Mouse (Mus musculus) hindbrain, embryonic 10.5 days (tissue): ENCODE measurements around the gene Myl3. TPM values are rescaled to one million over a fixed set of nuclear protein-coding genes. Genes with fewer than 3 reads are reported as not detected.

Source experiments
- DNase-seq: peaks from one replicate; pipeline ENCODE4 v3.0.0-alpha.2; 2017; ENCODE audit warnings: low spot score
- H3K27ac ChIP-seq: fragments of 300-500 bp; sonication (generic); 2 replicates; pipeline ENCODE4 v1.5.1; 2016; ENCODE audit warnings: mild to moderate bottlenecking, moderate library complexity
- H3K27me3 ChIP-seq: fragments of 300-500 bp; sonication (generic); 2 replicates; pipeline ENCODE4 v1.6.1; 2016; ENCODE audit warnings: mild to moderate bottlenecking; ENCODE audit not compliant: poor library complexity, insufficient read depth, severe bottlenecking
- H3K36me3 ChIP-seq: fragments of 300-500 bp; sonication (generic); 2 replicates; pipeline ENCODE4 v1.6.1; 2016; ENCODE audit warnings: mild to moderate bottlenecking, moderate library complexity
- H3K4me1 ChIP-seq: fragments of 300-500 bp; sonication (generic); replicated peaks from 2 replicates; pipeline ENCODE4 v1.6.1; 2016; ENCODE audit warnings: mild to moderate bottlenecking
- H3K4me3 ChIP-seq: fragments of 300-500 bp; sonication (generic); 2 replicates; pipeline ENCODE4 v1.5.1; 2016; ENCODE audit warnings: mild to moderate bottlenecking, moderate library complexity
- H3K9me3 ChIP-seq: fragments of 300-500 bp; sonication (generic); 2 replicates; pipeline ENCODE4 v1.6.1; 2016; ENCODE audit warnings: mild to moderate bottlenecking, moderate library complexity
- WGBS: fragments of 180-500 bp; shearing (Covaris S2); methylation state at CpG from one replicate; pipeline ENCODE4 v1.1.7; 2016; 5-methylcytosine and 5-hydroxymethylcytosine counted together
- polyA plus RNA-seq: library from polyadenylated mRNA; unstranded; fragments of >200 nt; fragmentation: Nextera tagmentation; extraction: Ambion mirVana; gene quantifications from 2 replicates; pipeline ENCODE4 v1.2.1, GENCODE M21; 2016

The Myl3 gene
- polyA plus RNA-seq, 1 experiment from 2014 or later, result not detected

DNA sequence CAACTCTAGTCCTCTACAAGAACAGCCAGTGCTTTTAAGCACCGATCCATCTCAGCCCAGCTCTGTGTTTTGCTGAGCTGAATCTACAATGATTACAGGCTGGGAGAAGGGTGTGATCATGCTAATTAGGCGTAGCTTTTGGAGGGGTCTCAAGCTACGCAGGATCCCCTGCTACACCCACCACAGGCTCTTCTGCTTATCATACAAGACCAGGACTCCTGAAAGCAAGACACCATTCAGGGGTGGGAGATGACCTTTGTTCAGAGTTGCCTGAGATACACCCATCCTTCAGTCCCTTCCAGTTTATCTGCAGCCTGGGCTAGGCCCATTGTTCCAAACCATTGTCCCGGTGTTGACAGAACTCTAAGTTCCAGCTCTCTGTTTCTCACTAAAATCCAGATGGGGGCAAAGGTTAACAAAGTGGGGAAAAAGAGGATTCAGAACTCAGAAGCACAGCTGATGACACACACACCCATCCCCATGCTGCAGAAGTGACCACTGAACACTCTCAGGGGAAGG lies 11.3 kb downstream of the Myl3 start:
- peak overlapping the region; percentile 50; the same call in 1 of the 2 replicates for H3K27ac ChIP-seq
- H3K9me3 ChIP-seq, result no peaks in the 10 kb centered on the region
- DNase-seq, result no peak
- no peaks in the 10 kb centered on the region for H3K36me3 ChIP-seq
- WGBS, result 66% methylated on average over 4 of the region's 4 CpGs
- peaks cover 43% of the 10 kb centered on the region for H3K4me1 ChIP-seq
- no peak overlapping the region for H3K4me3 ChIP-seq
- peaks cover 16% of the 10 kb centered on the region for H3K27me3 ChIP-seq

DNA sequence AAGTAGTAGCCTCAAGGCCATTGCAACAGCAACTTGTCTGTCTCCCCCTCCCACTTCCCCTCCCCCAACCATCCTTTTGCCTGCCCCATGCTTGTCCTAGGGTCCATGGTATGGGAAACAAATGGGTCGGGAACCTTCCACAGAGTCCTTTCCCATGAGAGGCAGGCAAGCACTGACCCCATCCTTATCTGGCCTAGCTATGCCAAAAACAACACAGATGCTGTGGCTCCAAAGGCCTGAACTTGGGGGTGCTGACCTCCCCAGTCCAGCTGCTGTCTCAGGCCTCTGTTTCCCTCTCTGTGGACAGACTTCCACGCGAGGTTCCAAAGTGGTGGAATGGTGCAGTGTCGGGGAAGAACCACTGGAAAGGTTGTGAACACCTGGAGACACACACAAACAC lies 12.1 kb downstream of the Myl3 start:
- H3K4me3 ChIP-seq, result no peak overlapping the region
- H3K36me3 ChIP-seq, result no peaks in the 10 kb centered on the region
- H3K9me3 ChIP-seq, result no peaks in the 10 kb centered on the region
- peaks cover 12% of the 10 kb centered on the region for H3K27me3 ChIP-seq
- peaks cover 43% of the 10 kb centered on the region for H3K4me1 ChIP-seq
- no peak for DNase-seq
- no peak overlapping the region for H3K27ac ChIP-seq
- 86% methylated on average over 4 of the region's 4 CpGs for WGBS

DNA sequence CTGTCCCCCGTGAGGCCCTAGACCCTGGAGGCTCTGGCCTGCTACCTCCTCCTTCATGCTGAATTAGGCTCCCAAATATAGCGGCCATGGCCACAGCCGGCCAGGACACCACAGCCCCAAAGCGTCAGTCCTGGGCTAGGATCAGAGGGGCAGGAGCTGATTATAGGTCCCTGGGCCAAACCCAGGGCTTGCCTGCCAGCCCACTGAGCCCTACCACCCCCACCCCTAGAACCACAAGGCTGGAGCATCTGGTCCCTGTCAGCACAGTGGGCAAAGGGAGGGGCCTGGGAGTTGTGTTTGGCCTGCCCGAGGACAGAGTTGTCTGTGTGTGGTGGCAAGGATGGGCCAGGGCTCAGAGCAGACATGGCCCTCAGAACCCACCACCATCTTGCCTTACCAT lies 16.2 kb downstream of the Myl3 start:
- Histone ChIP-seq H3K4me1 (peaks cover 33% of the 10 kb centered on the region), H3K36me3 (no peaks in the 10 kb centered on the region), H3K9me3 (no peaks in the 10 kb centered on the region), H3K27ac (no peak overlapping the region), H3K27me3 (peaks cover 5% of the 10 kb centered on the region; the same call in 1 of the 2 replicates), H3K4me3 (no peak overlapping the region)
- no peak for DNase-seq
- 84% methylated on average over 5 of the region's 5 CpGs for WGBS

DNA sequence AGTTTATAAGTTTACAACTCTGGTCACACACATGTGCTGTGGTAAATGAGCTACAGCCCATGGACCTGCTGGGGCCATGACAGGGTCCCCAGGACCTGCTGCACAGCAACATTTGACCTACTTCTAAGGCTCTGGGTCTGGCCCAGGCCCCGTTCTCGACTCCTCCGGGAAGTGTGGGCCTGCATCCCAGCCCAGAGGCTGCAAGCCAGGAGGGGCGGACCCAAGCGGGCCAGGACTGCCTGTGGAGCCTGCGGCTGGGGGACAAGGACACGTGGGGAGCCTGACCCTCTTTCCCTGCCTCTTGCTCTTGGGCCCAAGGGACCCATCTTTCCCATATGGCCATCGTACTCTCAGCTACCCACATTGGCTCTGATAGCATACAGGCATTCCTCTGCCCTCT lies 16.9 kb downstream of the Myl3 start:
- WGBS, result 75% methylated on average over 8 of the region's 8 CpGs
- peaks cover 12% of the 10 kb centered on the region for H3K27me3 ChIP-seq
- DNase-seq, result no peak
- no peaks in the 10 kb centered on the region for H3K9me3 ChIP-seq
- no peak overlapping the region for H3K27ac ChIP-seq
- H3K4me1 ChIP-seq, result peaks cover 29% of the 10 kb centered on the region
- no peaks in the 10 kb centered on the region for H3K36me3 ChIP-seq
- no peak overlapping the region for H3K4me3 ChIP-seq

DNA sequence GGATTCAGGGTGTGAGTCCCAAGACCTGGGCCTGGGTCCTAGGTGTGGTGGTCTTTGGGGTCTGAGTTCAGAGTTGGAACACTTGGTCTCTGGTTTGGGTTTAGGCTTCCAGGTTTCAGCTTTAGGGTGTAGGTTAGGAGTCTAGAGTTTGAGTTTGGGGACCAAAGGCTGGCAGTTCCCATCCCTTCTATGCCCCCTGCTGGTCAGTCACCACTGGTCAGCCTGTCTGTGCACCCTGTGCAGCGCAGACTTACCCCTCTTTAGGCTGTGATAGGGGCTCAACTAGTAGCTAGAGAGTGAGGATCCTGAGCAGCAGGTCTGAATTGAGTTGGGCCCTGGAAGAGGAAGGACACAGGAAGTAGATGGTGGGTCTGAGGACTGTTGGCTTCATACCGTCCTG lies 17.6 kb downstream of the Myl3 start:
- Histone ChIP-seq H3K27ac (no peak overlapping the region), H3K4me1 (peaks cover 26% of the 10 kb centered on the region), H3K27me3 (peaks cover 18% of the 10 kb centered on the region), H3K4me3 (no peak overlapping the region), H3K36me3 (no peaks in the 10 kb centered on the region), H3K9me3 (no peaks in the 10 kb centered on the region)
- WGBS, result 58% methylated on average over 2 of the region's 2 CpGs
- DNase-seq, result peak; percentile 56

DNA sequence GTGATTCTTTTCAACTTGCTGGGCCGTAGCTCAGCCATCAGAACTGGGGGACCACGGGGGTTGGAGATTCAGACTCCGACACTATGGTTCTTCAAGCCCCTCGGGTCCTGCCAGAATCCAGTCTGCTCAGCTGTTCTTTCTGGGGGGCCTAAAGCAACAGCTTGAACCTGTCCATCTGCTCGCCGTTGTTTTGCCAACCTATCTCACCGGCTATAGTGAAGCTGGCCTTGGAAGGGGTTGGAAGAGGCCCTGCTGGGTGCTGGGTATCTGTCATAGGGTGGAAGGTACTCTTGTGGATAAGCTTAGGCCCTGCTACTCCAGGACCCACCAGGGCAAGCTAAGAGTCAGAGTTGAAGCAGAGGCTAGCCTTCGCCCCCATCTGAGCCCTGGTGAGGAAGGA lies 19.2 kb downstream of the Myl3 start:
- Histone ChIP-seq H3K27me3 (peaks cover 20% of the 10 kb centered on the region), H3K36me3 (no peaks in the 10 kb centered on the region), H3K9me3 (no peaks in the 10 kb centered on the region), H3K4me1 (peaks cover 26% of the 10 kb centered on the region), H3K4me3 (no peak overlapping the region), H3K27ac (no peak overlapping the region)
- no peak for DNase-seq
- WGBS, result 87% methylated on average over 8 of the region's 8 CpGs

DNA sequence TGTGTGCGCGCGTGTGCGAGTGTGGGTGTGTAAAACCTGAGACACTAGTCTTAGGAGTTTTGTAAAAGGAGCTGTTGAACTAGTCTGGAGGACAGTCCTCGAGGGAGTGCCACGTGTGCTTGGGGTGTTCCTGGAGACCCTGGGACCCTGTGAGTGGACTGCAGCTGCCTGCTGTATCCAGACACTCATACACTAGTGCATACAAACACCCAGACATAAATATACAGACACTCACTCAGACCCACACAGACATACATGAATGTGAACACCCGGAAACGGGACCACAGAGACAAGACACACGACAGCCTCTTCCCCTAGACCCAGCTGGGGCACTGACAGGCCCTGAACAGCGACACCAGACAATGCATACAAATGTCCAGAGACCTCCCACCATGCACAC lies 21.1 kb downstream of the Myl3 start:
- H3K4me3 ChIP-seq, result no peak overlapping the region
- no peak for DNase-seq
- no peak overlapping the region for H3K27ac ChIP-seq
- WGBS, result 83% methylated on average over 10 of the region's 10 CpGs
- H3K9me3 ChIP-seq, result no peaks in the 10 kb centered on the region
- peaks cover 27% of the 10 kb centered on the region for H3K4me1 ChIP-seq
- H3K36me3 ChIP-seq, result no peaks in the 10 kb centered on the region
- H3K27me3 ChIP-seq, result peaks cover 20% of the 10 kb centered on the region

DNA sequence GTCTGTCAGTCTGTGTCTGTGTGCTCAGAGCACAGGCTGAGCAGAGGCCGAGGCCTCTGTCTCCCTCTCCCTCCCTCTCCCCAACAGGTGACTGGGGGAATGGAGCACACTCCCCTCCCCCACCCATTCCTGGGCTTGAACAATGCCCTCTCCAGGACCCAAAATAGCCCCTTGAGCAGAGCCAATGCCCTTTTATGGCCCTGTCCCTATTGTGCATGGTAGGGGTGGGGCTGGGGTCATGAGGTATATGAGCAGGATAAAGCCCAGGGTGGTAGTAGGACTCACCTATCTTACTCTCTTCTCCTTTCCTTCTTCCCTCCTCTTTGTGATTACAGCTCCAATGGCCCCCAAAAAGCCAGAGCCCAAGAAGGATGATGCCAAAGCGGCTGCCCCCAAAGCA lies 21.7 kb downstream of the Myl3 start:
- no peak overlapping the region for H3K27ac ChIP-seq
- no peaks in the 10 kb centered on the region for H3K9me3 ChIP-seq
- no peak overlapping the region for H3K4me3 ChIP-seq
- peaks cover 27% of the 10 kb centered on the region for H3K4me1 ChIP-seq
- peaks cover 20% of the 10 kb centered on the region for H3K27me3 ChIP-seq
- 69% methylated on average over 2 of the region's 2 CpGs for WGBS
- H3K36me3 ChIP-seq, result no peaks in the 10 kb centered on the region
- DNase-seq, result no peak

DNA sequence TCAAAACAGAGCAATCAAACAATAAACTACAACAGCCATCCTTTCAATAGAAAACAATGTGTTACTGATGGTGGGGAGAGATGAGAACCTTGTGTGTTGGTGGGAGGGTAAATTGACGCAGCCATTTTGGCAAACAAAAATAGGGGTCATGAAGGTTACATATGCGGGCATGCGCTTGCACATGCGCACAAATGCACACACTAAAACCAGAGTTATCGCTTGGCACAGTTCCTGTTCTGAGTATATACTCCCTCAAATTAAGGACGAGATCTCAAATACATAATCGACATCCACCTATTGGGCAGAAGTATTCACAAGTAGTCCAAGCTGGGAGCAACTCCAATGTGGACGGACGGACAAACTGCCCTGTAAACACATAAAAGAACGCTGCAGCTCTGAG lies 30.7 kb downstream of the Myl3 start:
- Histone ChIP-seq H3K27ac (no peak overlapping the region), H3K36me3 (no peaks in the 10 kb centered on the region), H3K4me1 (no peaks in the 10 kb centered on the region), H3K9me3 (no peaks in the 10 kb centered on the region), H3K27me3 (0 out of 2 replicates have a peak, but pooled peaks cover 2% of the 10 kb centered on the region), H3K4me3 (no peak overlapping the region)
- DNase-seq, result no peak
- 93% methylated on average over 10 of the region's 10 CpGs for WGBS

DNA sequence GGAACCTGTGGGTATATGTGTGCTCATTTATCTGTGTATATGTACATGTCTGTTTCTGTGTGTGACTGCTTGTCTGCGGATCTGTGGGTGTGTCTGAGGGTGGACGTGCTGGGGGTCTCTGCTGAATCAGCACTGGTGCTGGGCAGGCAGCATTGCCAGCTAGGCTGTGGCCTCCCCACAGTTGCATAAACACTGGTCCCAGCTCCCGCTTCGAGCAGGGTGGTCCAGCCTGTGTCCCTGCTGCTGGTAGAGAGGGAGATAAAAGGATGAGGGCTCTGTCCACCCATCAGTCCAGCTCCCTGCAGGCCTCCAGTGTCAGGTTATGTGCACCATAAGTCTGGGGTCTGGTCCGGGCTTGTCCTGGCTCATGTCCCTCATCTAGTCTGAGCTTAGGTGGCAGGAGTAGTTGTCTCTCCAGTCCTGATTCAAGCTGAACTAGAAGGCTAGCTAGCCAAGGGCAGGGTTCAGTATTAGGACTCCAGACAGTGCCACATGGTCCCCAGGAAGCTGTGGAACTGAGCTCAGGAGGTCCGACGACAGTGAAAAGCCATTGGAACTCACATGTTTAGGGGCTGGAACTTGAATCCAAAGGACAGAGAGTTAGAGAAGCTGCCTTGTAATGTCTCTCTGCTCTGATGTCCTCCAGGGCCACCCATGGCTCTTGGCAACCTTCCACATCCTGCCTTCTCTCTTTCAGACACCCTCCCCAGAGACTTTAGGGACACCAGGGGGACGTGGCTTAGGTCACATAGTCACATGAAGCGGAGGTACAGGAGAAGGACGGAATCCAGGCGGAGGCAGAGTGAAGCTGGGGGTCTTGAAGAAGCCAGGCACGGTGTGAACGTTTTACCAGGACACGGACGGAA lies 33.0 kb downstream of the Myl3 start:
- H3K9me3 ChIP-seq, result no peaks in the 10 kb centered on the region
- DNase-seq, result no peak
- peaks cover 23% of the 10 kb centered on the region for H3K27me3 ChIP-seq
- no peak overlapping the region for H3K27ac ChIP-seq
- H3K36me3 ChIP-seq, result no peaks in the 10 kb centered on the region
- 74% methylated on average over 15 of the region's 15 CpGs for WGBS
- no peak overlapping the region for H3K4me3 ChIP-seq
- H3K4me1 ChIP-seq, result peaks cover 5% of the 10 kb centered on the region; the same call in 1 of the 2 replicates

DNA sequence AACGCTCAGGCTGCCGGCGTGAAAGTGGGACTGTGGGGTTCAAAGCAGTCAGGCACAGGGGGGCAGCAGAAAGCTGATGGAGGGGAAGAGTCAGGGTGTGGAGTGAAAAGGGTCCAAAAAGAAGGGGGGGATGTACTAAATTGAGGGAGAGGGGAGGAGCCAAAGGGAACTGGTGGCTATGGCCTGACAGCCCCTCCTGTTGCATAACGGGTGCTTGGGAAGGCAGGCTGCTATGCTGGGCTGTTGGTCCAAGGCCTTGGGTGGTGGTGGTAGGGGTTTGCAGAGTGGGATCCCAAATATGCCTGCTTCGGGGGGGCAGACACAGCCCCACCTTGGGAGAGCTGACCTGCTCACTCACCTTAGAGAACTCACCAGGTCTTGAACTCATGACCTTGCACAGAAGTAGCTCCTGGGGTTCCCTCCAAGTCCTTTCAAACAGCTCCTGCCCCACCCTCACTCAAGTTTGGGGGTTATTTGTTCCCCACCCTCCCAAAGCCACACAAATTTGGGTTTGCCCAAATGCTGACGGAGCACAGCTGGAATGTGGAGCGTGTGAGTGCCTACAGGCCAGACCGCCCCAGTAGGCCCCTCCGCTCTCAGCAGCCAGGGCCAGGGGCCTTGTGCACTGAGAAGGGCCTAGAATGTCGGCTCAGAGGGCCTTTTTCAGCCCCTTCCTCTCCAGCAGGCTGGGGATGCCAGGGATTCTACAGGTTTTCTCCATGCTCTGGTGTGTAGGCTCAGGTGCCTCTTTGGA lies 33.8 kb downstream of the Myl3 start:
- WGBS, result 82% methylated on average over 10 of the region's 10 CpGs
- Histone ChIP-seq H3K27me3 (peaks cover 31% of the 10 kb centered on the region), H3K9me3 (no peaks in the 10 kb centered on the region), H3K4me3 (no peak overlapping the region), H3K4me1 (peaks cover 7% of the 10 kb centered on the region), H3K36me3 (no peaks in the 10 kb centered on the region), H3K27ac (no peak overlapping the region)
- no peak for DNase-seq

DNA sequence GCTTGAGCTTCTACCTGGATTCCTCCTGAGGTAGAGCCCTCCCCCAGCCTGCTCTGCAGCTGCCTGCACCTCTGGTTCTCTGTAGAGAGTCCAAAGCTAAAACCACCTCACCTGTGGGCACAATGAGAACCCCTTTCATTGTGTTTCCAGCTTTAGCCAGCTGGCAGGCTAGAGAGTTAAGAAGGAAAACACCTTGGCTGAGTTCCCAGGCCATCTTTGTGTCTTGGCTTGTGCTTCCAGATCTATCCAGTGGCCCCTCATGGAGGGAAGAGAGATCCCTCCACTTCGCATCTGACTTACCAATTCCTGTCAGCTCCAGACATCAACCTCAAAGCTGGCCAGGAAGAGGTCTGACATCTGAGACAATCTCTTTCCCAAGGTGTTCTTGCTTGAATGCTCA lies 36.4 kb downstream of the Myl3 start:
- peaks cover 47% of the 10 kb centered on the region for H3K27me3 ChIP-seq
- H3K9me3 ChIP-seq, result no peaks in the 10 kb centered on the region
- no peak overlapping the region for H3K4me3 ChIP-seq
- H3K27ac ChIP-seq, result no peak overlapping the region
- DNase-seq, result no peak
- H3K36me3 ChIP-seq, result no peaks in the 10 kb centered on the region
- 93% methylated on average over 1 of the region's 1 CpGs for WGBS
- H3K4me1 ChIP-seq, result peaks cover 25% of the 10 kb centered on the region

DNA sequence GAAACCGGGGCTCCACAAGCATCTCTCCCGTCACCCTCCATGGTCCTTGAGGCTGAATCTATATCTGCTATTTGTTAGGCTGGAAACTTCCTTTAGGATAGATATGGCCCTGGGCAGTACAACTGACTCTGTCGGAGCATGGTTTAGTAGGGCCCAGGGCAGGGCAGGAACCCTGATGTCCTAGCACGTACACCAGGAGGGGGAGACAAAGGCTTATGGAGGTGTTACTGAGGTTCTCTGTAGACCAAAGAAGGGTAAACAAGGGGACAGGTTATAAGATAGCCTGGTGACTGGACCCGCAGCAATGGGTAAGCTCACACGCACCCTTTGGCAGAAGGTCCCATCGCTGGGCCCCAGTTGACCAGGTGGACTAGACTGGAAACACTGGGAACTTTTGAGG lies 36.9 kb downstream of the Myl3 start:
- DNase-seq, result no peak
- Histone ChIP-seq H3K4me3 (no peak overlapping the region), H3K27ac (no peak overlapping the region), H3K9me3 (no peaks in the 10 kb centered on the region), H3K27me3 (peaks cover 47% of the 10 kb centered on the region), H3K36me3 (no peaks in the 10 kb centered on the region), H3K4me1 (peaks cover 25% of the 10 kb centered on the region)
- WGBS, result 82% methylated on average over 7 of the region's 7 CpGs
